Mouse (Mus musculus) stomach, postnatal 0 days (tissue): ENCODE measurements around the gene Ergic1.

Source experiments
- CTCF ChIP-seq: IDR thresholded peaks from 2 replicates; pipeline ENCODE4 v1.5.1; 2016; ENCODE audit warnings: antibody characterized with exemption, low read depth, mild to moderate bottlenecking, moderate library complexity
- EP300 ChIP-seq: optimal IDR thresholded peaks from 2 replicates; pipeline ENCODE3; 2016; ENCODE audit warnings: antibody characterized with exemption

DNA sequence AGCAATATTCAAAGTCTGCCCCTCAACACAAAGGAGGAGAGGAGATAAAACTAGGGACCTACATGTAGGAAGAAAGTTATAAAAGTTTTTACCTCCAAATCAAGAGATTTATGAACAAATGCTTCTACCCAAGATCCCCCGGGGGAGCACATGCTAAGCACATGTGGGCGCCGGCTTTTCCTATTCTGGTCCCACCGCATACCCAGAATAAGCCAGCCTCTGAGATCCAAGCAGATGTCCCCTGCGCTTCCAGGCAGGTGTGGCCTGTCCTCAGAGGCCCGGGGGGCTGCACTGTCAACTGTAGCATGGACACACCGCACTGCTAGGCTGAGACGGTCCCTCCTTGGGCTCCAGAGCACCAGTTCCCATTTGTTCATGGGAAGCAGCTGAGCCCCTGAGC lies 82.2 kb downstream of the Ergic1 start:
- no peak for TF ChIP-seq CTCF
- TF ChIP-seq EP300 = no peak
